Comparison of ENCODE assay signal across 8 mouse cellular contexts in genomic region chr17:32386659-32387432, GRCm38 (mm10). TPM values are rescaled to one million over a fixed set of nuclear protein-coding genes. Genes with fewer than 3 reads are reported as not detected.
DNase-seq lines count a peak whose midpoint lies in the region; ATAC-seq lines count a peak whose summit lies in the region.

No protein-coding gene starts in this region.

- peaks cover 12% of the 10 kb centered on the region for H3K27me3 ChIP-seq in neural tube, embryonic 15.5 days (replicated peaks)

- no peak overlapping the region for H3K27ac ChIP-seq in neural tube, embryonic 15.5 days (replicated peaks)

- peaks cover 40% of the 10 kb centered on the region for H3K36me3 ChIP-seq in neural tube, embryonic 15.5 days

- ATAC-seq in cerebellum, adult (ENCODE audit: insufficient number of reproducible peaks, low FRiP score, low TSS enrichment) = no peak
- no peak for ATAC-seq in neural tube, embryonic 15.5 days (ENCODE audit: low FRiP score)

- no peak overlapping the region for H3K9ac ChIP-seq in neural tube, embryonic 15.5 days (replicated peaks)

- 70% methylated on average over 9 of the region's 9 CpGs for WGBS in neural tube, embryonic 15.5 days

- intact Hi-C loops in left cerebral cortex, postnatal 14 days (cut with DNase I) = loop anchor here (5.0 kb wide), 3 partner anchors 40 to 105 kb away; no protein-coding TSS in a partner anchor

- H3K9me3 ChIP-seq in neural tube, embryonic 15.5 days (replicated peaks) = no peaks in the 10 kb centered on the region

- peak; percentile 53 for DNase-seq in cerebellum, adult 9-11 months
- peak; percentile 47 to 56 for DNase-seq in left cerebral cortex, postnatal 14 days (ENCODE audit: low spot score in 2 of 2)
- no peak for DNase-seq in left cerebral cortex, adult 11 months (ENCODE audit: low spot score)
- peak; percentile 62 for DNase-seq in adipocyte (ENCODE audit: low spot score)
- peak; percentile 47 for DNase-seq in kidney, postnatal 14 days
- no peak for DNase-seq in right cerebral cortex, postnatal 14 days

- H3K4me3 ChIP-seq in neural tube, embryonic 15.5 days (replicated peaks) = no peak overlapping the region; the same call in 1 of the 2 replicates

- H3K4me1 ChIP-seq in neural tube, embryonic 15.5 days = peaks cover 23% of the 10 kb centered on the region

- peak overlapping the region; percentile 95; the same call in 1 of the 2 replicates for H3K4me2 ChIP-seq in neural tube, embryonic 15.5 days

RNA-seq across cellular contexts. Expression of gene Wiz, which starts 2.4 kb away (rescaled TPM):
- 10 to 100 TPM; 78.0 to 85.2 TPM for total RNA-seq in left cerebral cortex, postnatal 14 days (2021)
- polyA plus RNA-seq in neural tube, embryonic 15.5 days (2015; fragmentation: Nextera tagmentation; extraction: Ambion mirVana) = 34.0 and 34.3 TPM in 2 replicates

RNA-seq across cellular contexts. Expression of gene Rasal3, which starts 16.5 kb away (rescaled TPM):
- total RNA-seq in left cerebral cortex, postnatal 14 days (2021) = 1 to 10 TPM; 3.0 TPM
- polyA plus RNA-seq in neural tube, embryonic 15.5 days (2015; fragmentation: Nextera tagmentation; extraction: Ambion mirVana) = 0.55 and 11.3 TPM in 2 replicates

RNA-seq across cellular contexts. Expression of gene Akap8l, which starts 36.4 kb away (rescaled TPM):
- 100 to 1,000 TPM; 164 to 175 TPM for total RNA-seq in left cerebral cortex, postnatal 14 days (2021)
- polyA plus RNA-seq in neural tube, embryonic 15.5 days (2015; fragmentation: Nextera tagmentation; extraction: Ambion mirVana) = 146 and 170 TPM in 2 replicates

RNA-seq across cellular contexts. Expression of gene Pglyrp2, which starts 37.1 kb away (rescaled TPM):
- total RNA-seq in left cerebral cortex, postnatal 14 days (2021) = not detected
- 4.0 TPM in 1 of 2 replicates, not detected in the other for polyA plus RNA-seq in neural tube, embryonic 15.5 days (2015; fragmentation: Nextera tagmentation; extraction: Ambion mirVana)

Comparison
In these comparisons a context has a peak if more than half of its experiments do, and no peak if none do; other contexts are left out.
1. DNase-seq: peak in cerebellum, adult 9-11 months (single experiment), left cerebral cortex, postnatal 14 days (2 of 2), adipocyte (single experiment) and kidney, postnatal 14 days (single experiment); none in left cerebral cortex, adult 11 months (single experiment) and right cerebral cortex, postnatal 14 days (single experiment).